Mouse (Mus musculus): ENCODE measurements around the gene Adgrb3. TPM values are rescaled to one million over a fixed set of nuclear protein-coding genes. Genes with fewer than 3 reads are reported as not detected.

The Adgrb3 gene
- polyA plus RNA-seq, 1 experiment from 2014 or later, result 0.70 TPM

DNA sequence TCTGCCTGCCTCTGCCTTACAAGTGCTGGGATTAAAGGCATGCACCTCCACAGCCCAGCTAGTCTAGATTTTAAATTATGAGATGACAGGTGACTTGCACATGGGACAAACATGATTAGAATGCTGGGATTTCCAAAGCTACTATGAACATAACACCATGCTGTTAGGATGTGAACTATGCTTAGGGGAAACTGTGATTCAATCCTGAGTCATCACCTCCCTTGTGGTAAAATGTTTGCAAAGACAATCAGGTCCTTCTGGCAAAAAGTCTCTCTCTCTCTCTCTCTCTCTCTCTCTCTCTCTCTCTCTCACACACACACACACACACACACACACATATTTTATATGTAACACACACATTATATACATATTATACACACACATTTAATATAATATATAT is 630.1 kb downstream of the Adgrb3 start:
- H3K27ac ChIP-seq, result no peak overlapping the region
- no peaks in the 10 kb centered on the region for H3K36me3 ChIP-seq
- no peak overlapping the region for H3K4me3 ChIP-seq (replicated peaks)
- no peak for ATAC-seq (replicated peaks; ENCODE audit: low FRiP score)
- no peaks in the 10 kb centered on the region for H3K4me1 ChIP-seq
- H3K9me3 ChIP-seq (replicated peaks), result no peaks in the 10 kb centered on the region
- no peak overlapping the region for H3K4me2 ChIP-seq
- no peak overlapping the region for H3K9ac ChIP-seq
- H3K27me3 ChIP-seq, result no peaks in the 10 kb centered on the region

DNA sequence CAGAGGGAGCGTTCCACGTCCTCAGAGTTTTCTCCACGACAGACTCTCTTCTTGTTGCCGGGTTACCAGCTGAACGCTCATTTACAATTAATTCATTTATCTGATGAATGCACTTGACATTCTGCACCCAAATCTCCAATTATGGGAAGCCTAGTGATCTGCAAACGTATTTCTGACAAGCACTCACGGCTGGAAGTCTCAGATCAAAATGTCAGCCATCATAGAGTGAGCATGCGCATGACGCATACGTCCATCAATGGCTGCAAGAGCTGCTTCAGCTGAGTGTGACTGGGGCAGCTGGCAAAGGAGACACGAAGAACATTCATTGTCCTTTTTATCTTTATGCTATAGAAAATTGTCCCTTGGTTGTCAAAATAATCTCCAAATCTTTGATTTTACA is 637.5 kb downstream of the Adgrb3 start:
- Histone ChIP-seq H3K4me3 (replicated peaks) (no peak overlapping the region), H3K27ac (no peak overlapping the region), H3K27me3 (no peaks in the 10 kb centered on the region), H3K36me3 (no peaks in the 10 kb centered on the region), H3K4me2 (no peak overlapping the region), H3K9ac (no peak overlapping the region), H3K4me1 (no peaks in the 10 kb centered on the region), H3K9me3 (replicated peaks) (no peaks in the 10 kb centered on the region)
- whole genome bisulfite sequencing, result 84% methylated on average over 11 of the region's 11 CpGs
- ATAC-seq (replicated peaks; ENCODE audit: low FRiP score), result no peak

DNA sequence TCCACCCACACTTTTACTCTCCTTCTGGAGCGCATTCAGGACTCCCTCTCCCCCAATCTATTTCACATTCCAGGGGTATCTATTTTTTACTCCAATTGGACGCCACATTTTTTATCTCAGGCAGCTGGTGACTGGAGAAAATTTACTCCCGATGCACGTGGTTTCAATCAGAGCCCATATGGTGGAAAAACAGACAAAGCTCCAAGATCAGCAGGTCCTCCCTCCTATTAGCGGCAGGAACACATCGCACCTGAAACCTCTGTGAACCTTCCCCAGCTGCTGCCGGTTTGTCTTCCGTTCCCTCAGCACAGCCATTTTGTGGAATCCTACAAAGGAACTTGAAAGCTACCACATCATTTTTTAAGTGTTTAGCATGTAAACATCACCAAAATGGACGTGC is 640.2 kb downstream of the Adgrb3 start:
- no peak overlapping the region for H3K4me2 ChIP-seq
- no peaks in the 10 kb centered on the region for H3K4me1 ChIP-seq
- H3K9ac ChIP-seq, result no peak overlapping the region
- ATAC-seq (replicated peaks; ENCODE audit: low FRiP score), result no peak
- WGBS, result 67% methylated on average over 9 of the region's 9 CpGs
- H3K36me3 ChIP-seq, result no peaks in the 10 kb centered on the region
- no peak overlapping the region for H3K4me3 ChIP-seq (replicated peaks)
- no peak overlapping the region for H3K27ac ChIP-seq
- no peaks in the 10 kb centered on the region for H3K9me3 ChIP-seq (replicated peaks)
- H3K27me3 ChIP-seq, result no peaks in the 10 kb centered on the region

DNA sequence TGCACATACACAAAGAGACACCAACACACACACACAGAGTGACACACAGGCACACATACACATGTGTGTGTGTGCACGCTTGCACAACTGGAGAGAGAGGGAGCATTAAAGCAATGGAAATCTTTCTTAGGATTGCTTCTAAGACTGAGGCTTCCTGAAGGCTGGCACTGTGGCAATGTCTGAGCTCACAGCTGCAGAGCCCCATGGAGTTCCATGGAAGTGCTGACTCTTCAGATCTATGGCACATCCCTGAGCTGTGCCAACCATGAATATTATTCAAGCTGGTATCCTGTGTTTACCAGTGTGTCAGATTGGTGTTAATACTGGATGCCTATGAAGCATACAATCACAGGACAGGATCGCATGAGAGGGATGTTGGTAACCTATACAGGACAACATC is 643.6 kb downstream of the Adgrb3 start:
- no peak overlapping the region for H3K4me3 ChIP-seq (replicated peaks)
- no peaks in the 10 kb centered on the region for H3K27me3 ChIP-seq
- no peak overlapping the region for H3K27ac ChIP-seq
- H3K9ac ChIP-seq, result no peak overlapping the region
- 98% methylated on average over 2 of the region's 2 CpGs for WGBS
- no peaks in the 10 kb centered on the region for H3K4me1 ChIP-seq
- H3K9me3 ChIP-seq (replicated peaks), result no peaks in the 10 kb centered on the region
- ATAC-seq (replicated peaks; ENCODE audit: low FRiP score), result no peak
- no peak overlapping the region for H3K4me2 ChIP-seq
- H3K36me3 ChIP-seq, result no peaks in the 10 kb centered on the region

DNA sequence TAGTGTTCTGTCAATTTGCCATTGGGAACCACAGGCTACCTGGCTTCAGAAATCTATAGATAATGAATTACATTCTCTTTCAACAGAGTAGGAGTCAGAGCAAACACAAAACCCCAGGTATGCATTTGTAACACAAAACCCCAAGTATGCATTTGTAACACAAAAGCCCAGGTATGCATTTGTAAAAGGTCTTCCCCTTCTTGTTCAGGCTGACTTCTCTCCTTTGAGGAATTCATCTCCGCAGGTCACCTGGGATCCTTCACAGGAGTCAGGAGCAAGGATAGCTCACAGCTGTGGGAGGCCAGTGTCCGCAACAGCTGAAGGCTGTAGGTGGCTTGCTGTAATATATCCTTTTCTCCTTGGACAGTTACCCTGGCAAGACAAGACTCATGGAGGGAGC is 647.6 kb downstream of the Adgrb3 start:
- 66% methylated on average over 2 of the region's 2 CpGs for WGBS
- H3K9ac ChIP-seq, result no peak overlapping the region
- H3K4me2 ChIP-seq, result no peak overlapping the region
- H3K27ac ChIP-seq, result no peak overlapping the region
- no peaks in the 10 kb centered on the region for H3K4me1 ChIP-seq
- H3K9me3 ChIP-seq (replicated peaks), result no peaks in the 10 kb centered on the region
- H3K27me3 ChIP-seq, result no peaks in the 10 kb centered on the region
- no peak for ATAC-seq (replicated peaks; ENCODE audit: low FRiP score)
- H3K4me3 ChIP-seq (replicated peaks), result no peak overlapping the region
- H3K36me3 ChIP-seq, result no peaks in the 10 kb centered on the region

DNA sequence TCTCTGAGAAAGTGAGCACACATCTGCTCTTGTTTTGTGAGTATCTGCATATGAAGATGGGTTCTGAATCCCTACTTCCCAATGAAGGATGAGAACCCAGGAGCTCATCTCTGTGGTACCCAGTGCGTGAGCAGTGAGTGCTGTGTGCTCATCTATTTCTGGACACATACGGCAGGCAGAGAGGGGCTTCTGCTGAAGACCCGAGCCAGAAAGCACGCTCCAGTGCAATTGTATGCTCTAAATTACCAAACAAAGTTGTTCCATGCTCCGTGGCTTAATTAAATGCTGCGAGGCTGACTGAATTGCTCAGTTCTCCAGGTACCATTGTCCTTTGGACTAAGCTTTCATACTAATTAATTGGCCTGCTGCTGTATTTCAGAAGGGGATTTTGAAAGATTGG is 648.9 kb downstream of the Adgrb3 start:
- H3K4me1 ChIP-seq, result no peaks in the 10 kb centered on the region
- H3K4me2 ChIP-seq, result no peak overlapping the region
- no peak overlapping the region for H3K9ac ChIP-seq
- 69% methylated on average over 6 of the region's 6 CpGs for WGBS
- no peaks in the 10 kb centered on the region for H3K36me3 ChIP-seq
- no peak for ATAC-seq (replicated peaks; ENCODE audit: low FRiP score)
- no peak overlapping the region for H3K27ac ChIP-seq
- H3K27me3 ChIP-seq, result no peaks in the 10 kb centered on the region
- H3K9me3 ChIP-seq (replicated peaks), result no peaks in the 10 kb centered on the region
- H3K4me3 ChIP-seq (replicated peaks), result no peak overlapping the region

DNA sequence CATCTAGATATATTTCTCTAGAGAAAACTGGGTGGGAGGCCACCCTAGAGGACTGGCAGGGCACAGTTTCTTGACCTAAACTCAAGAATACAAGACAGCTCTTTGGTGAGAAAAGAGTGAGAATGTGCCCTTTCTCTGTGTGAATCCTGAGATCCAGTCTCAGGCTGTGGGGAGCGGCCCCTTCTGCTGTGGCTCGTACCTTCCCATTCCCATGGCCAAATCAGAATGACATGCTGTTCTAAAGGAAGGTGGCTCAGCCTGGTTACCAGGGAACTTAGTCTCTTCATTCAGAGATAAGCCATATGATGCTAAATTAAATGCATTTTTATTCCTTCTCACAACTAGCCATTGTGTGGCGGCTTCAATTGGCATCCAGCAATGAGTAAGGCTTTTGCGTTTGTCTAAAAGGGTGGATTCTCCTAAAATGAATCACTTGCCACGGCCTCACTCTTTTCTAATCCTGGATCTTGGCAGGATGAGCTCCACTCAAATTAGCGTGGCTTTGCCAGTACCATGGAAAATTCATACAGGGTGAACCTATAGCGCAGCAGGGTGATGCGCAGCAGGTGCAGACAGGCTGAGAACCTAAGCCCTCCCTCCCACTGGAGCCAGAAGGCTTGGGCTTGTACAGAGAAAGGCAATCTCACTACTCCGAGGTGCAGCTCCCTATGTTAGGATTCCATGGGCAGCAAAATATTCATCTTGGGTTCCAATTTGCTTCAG is 649.5 kb downstream of the Adgrb3 start:
- Histone ChIP-seq H3K4me2 (no peak overlapping the region), H3K9ac (no peak overlapping the region), H3K4me1 (no peaks in the 10 kb centered on the region), H3K9me3 (replicated peaks) (no peaks in the 10 kb centered on the region), H3K27ac (no peak overlapping the region), H3K27me3 (no peaks in the 10 kb centered on the region), H3K36me3 (no peaks in the 10 kb centered on the region), H3K4me3 (replicated peaks) (no peak overlapping the region)
- no peak for ATAC-seq (replicated peaks; ENCODE audit: low FRiP score)
- 72% methylated on average over 9 of the region's 9 CpGs for WGBS

DNA sequence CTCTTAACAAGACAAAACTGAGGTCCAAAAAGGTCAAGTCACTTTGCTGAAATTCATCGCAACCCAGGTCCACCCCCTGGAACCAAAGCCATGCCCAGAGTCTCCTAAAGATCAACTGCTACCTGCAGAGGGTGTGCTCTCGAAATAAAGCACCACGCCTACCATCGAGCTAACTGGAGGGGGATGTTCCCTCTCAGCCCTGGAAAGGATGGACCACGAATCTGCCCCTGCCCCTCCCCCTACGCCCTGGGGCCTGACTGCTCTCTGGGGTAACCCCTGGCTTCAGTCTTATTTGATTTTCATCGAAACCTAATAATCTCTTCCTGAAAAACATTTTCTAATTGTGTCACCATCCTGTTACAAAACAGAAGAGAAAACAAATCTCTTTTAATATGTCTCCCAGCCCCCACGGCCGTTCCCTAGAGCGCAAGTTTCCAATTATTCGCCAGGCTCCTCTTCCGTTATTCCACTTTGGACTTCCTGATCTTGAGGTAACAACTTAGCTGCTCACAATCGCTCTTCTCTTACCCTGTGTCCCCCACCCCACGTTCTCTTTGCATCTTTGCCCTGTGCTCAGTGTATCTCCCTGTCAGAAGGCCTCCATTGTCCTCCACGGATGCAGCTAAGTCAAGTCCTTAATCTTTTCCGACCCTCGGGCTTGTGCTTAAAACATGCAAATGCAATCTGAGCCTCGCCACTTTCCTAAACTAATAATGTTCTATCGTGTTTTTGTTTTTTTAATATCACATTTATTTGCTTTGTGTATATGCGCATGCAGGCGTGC is 651.0 kb downstream of the Adgrb3 start:
- Histone ChIP-seq H3K9me3 (replicated peaks) (no peaks in the 10 kb centered on the region), H3K4me2 (no peak overlapping the region), H3K36me3 (no peaks in the 10 kb centered on the region), H3K4me3 (replicated peaks) (no peak overlapping the region), H3K4me1 (no peaks in the 10 kb centered on the region), H3K27ac (no peak overlapping the region), H3K9ac (no peak overlapping the region), H3K27me3 (no peaks in the 10 kb centered on the region)
- 49% methylated on average over 21 of the region's 21 CpGs for WGBS
- ATAC-seq (replicated peaks; ENCODE audit: low FRiP score), result no peak

DNA sequence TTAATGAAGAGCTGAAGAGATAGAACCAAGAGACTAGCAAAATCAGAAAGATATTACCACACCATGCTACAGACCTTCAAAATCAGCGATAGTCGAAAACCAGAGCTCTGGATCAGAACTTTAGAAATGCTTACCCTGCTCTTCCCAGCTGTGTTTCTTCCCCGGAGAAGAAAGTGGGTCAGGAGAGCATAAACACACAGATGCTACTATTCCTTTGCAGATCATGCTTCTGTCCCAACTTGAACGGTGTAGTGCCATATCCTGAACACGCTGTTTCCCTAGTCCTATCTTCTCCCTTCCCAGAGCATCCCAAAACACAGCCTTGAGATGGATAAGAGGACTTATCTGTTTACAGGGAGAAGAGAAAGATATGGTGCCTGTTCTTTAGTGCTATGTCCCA is 662.4 kb downstream of the Adgrb3 start:
- Histone ChIP-seq H3K27me3 (no peaks in the 10 kb centered on the region), H3K36me3 (no peaks in the 10 kb centered on the region), H3K4me3 (replicated peaks) (no peak overlapping the region), H3K4me1 (no peaks in the 10 kb centered on the region), H3K9ac (no peak overlapping the region), H3K9me3 (replicated peaks) (no peaks in the 10 kb centered on the region), H3K4me2 (no peak overlapping the region), H3K27ac (no peak overlapping the region)
- 90% methylated on average over 5 of the region's 5 CpGs for WGBS
- no peak for ATAC-seq (replicated peaks; ENCODE audit: low FRiP score)

DNA sequence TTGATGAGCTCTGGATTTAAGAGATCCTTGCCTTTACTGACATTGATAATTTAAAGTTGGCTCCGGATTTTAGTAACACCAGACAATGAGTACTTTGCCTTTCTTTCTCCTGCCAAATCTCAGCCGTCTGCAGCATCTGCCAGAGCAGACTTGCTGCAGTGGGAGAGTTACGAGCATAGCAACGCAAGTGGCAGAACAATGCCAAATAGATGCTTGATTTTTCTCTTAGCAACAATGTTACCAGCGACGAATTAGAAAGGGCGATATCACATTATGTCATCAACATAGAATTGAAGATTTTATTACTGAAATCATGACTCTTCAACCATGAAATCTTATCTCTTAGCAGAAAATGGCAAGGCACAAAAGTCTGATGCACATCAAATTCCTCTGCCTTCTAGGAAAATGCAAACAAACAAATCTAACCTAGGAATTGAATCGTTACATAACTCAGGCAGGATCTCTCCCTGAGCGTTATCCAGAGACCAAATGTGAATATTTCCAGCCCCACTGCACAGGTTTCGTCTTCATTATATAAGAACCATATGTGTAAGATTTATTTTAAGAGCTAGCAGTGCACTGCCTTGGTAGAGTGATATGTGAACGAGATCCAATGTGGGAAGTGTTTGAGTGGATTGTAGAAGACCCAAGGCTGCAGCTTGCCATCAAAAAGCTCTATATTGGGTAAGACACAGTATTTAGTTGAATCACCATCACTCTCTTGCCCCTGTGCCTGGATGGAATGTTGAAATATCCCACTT is 663.3 kb downstream of the Adgrb3 start:
- H3K27ac ChIP-seq, result no peak overlapping the region
- ATAC-seq (replicated peaks; ENCODE audit: low FRiP score), result no peak
- H3K4me3 ChIP-seq (replicated peaks), result no peak overlapping the region
- H3K27me3 ChIP-seq, result no peaks in the 10 kb centered on the region
- H3K9ac ChIP-seq, result no peak overlapping the region
- no peaks in the 10 kb centered on the region for H3K4me1 ChIP-seq
- 78% methylated on average over 11 of the region's 11 CpGs for WGBS
- no peaks in the 10 kb centered on the region for H3K9me3 ChIP-seq (replicated peaks)
- no peaks in the 10 kb centered on the region for H3K36me3 ChIP-seq
- H3K4me2 ChIP-seq, result no peak overlapping the region

DNA sequence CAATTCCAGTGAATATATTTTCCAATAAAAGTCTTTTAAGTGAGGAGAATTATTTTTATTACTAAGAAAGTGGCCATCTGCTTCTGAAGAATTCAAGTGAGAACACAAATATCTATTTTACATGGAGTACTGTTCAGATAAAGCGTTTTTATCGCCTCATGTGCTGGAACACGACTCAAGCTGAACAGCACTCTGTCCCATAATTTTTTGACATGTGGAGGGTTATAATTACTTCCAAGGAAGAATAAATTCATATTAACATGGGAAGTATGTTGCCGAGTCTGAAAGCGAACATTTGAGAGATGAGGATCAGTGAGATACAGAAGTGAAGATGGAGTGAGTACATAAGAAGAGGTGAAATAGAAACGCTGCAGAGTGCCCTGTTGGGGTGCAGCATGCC is 665.9 kb downstream of the Adgrb3 start:
- H3K4me3 ChIP-seq (replicated peaks), result no peak overlapping the region
- no peak overlapping the region for H3K27ac ChIP-seq
- no peak overlapping the region for H3K4me2 ChIP-seq
- H3K27me3 ChIP-seq, result no peaks in the 10 kb centered on the region
- no peaks in the 10 kb centered on the region for H3K9me3 ChIP-seq (replicated peaks)
- H3K36me3 ChIP-seq, result no peaks in the 10 kb centered on the region
- H3K9ac ChIP-seq, result no peak overlapping the region
- WGBS, result 78% methylated on average over 6 of the region's 6 CpGs
- H3K4me1 ChIP-seq, result no peaks in the 10 kb centered on the region
- ATAC-seq (replicated peaks; ENCODE audit: low FRiP score), result no peak

DNA sequence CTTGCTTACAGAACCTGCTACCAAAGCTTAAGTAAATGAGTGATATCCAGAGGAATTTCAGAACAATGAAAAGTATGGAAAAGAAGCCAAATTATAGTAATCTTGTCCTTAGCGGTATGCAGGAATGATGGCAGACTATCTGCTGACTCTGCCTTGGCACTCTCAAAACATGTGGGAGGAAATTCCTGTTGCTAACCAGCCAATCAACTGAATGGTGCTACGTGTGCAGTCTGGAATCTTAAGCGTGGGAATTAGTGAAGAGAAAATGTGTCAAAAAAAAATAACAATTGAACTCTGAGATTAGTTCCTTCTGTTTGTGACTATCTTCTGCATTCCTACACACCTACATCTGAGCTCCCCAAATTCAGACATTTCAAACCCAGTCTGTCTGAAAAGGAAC is 683.3 kb downstream of the Adgrb3 start:
- H3K4me1 ChIP-seq, result no peaks in the 10 kb centered on the region
- H3K4me2 ChIP-seq, result no peak overlapping the region
- 66% methylated on average over 3 of the region's 3 CpGs for WGBS
- H3K9me3 ChIP-seq (replicated peaks), result no peaks in the 10 kb centered on the region
- H3K36me3 ChIP-seq, result no peaks in the 10 kb centered on the region
- no peak overlapping the region for H3K9ac ChIP-seq
- no peak overlapping the region for H3K27ac ChIP-seq
- no peak overlapping the region for H3K4me3 ChIP-seq (replicated peaks)
- H3K27me3 ChIP-seq, result no peaks in the 10 kb centered on the region
- no peak for ATAC-seq (replicated peaks; ENCODE audit: low FRiP score)
